Mouse (Mus musculus) gonadal fat pad, adult 2 months (tissue): ENCODE data around the gene Ltbp2. TPM values are rescaled to one million over a fixed set of nuclear protein-coding genes. Genes with fewer than 3 reads are reported as not detected.

ENCODE experiments used
- DNase-seq: peaks from one replicate; pipeline ENCODE4 v3.0.0-alpha.2; 2012; ENCODE audit warnings: low read depth
- polyA plus RNA-seq: library from polyadenylated mRNA; depleted of rRNA; stranded (reverse); fragments of >200 nt; gene quantifications from 2 replicates; pipeline ENCODE4 v1.2.3, GENCODE M21; 2012; rRNA removed

The Ltbp2 gene
- 35.6 and 37.9 TPM in 2 replicates for polyA plus RNA-seq

DNA sequence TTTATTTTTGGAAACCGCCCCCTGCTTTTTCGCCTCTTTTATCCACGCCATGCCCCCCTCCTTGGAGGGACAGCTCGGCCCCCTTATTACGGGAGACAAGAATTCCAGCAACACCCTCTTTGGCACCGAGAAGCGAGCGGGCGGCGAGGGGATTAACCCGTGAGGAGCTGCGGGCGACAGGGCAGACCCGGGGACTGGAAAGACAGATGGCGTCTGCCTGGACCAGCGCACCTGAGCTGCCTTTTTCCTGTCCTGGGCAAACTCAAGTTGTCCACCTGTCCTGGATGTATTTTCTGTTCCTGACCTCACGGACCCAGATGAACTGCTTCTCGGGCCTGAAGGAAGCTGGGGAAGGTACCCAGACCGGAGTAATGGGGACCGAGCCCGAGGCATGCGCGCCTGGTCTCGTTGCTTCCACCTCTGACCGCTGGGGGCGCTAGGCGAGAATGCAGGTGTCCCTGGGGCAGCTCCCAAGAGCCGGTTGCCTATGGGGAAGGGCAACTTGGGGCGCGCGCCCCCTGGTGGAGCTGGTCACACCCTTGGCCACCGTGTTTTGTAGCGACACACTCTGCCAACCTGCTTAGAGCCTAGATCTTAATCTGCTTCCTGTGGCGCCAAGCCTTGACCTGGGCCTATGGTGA lies at the start of gene Ltbp2:
Ltbp2 (minus strand) TSS at position 52 of the 641 bp plus-strand sequence.
- DNase-seq = no peak

DNA sequence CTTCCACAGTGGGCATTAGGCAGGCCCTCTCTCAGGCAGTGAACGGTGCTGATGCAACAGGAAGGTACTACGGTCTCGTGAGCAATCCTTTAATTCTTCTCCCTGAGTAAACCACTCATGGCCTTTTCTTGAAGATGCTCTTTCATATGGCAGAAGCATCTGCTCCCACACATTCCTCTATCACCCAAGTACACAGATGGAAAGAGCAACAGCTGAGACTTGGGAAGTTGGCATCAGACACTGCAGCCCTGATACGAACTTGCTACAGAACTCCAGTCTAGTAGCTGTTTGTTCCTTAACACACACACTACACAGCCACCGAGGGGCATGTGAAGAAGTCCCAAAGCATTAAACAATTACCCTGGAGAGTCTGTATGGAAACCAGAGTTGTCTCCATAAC lies 48.0 kb upstream of the Ltbp2 start:
- DNase-seq = no peak

DNA sequence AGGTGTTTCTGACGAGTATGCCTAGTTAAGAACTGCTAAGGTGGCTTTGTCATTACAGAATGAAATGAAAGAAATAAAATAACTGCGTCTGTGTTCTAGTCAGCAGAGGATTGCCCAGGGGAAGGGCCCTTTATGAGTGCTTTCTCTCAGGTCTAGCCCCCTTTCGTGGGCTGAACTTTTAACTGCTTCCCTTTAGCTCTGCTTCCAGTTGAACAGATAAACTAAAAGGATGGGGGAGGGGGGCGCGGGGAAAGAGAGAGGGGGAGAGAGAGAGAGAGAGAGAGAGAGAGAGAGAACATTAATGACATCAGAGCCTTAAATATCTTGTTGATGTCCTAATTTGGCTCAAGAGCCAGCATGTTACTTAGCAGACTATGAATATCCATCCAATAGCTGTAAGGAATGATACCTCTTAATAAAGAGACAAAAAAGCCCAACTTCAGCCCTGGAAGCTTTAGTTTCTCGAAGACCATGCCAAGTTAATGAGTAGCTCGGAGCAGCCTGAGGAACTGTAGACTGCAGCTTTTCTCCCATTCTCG lies 45.6 kb upstream of the Ltbp2 start:
- DNase-seq = no peak

DNA sequence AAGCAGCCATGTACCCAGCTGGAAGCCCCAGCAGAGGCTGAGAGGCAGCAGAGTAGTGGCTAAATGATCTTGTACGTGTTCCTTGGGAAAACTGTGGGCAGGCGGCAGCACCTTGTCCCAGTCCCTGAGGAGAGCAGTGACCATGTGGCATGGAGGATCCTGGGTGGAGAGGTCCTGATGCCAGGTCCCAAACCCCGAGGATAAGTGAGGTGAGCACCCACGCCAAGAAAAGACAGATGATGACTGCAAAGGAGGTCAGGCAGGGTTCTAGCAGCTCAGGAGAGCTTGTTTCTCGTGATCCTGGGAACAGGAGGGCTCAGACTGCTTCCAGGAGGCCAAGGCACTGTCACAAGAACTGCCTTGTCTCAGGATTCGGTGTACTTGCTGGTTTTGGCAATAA lies 42.5 kb upstream of the Ltbp2 start:
- peak; percentile 47 for DNase-seq

DNA sequence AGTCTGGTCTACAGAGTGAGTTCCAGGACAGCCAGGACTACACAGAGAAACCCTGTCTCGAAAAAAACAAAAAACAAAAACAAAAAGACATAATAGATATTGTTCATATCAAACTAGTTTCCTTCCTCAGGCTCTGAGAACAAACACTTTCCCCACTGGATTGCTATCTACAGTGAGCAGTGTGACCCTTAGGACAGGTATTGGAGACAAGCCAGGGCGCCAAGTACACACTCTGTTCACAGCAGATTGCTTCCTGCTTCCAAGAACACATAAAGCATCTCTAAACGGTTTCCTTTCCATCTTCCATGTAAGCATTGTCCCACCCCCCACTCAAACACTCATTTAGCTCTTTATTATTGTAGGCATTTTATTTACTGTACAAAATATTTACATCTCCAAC lies 41.5 kb upstream of the Ltbp2 start:
- DNase-seq = no peak

DNA sequence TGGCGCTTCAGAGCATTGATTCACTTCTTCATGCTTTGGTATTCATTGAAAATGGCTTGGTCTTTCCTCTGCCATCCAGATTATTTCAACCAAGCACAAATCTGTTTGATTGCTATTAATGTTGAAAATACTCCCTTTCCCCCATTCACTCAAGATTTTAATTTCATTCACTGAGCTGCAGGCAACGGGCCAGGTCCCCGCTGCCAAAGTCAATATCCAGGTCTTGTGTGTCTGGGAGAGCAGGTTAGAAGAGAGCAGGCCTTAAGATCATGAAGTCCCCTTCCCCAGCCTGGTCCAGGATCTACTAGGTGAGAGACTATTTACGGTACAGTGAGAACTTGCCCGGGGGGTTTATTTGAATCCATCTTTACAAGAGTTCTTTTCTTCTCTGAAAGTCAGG lies 38.6 kb upstream of the Ltbp2 start:
- DNase-seq = no peak

DNA sequence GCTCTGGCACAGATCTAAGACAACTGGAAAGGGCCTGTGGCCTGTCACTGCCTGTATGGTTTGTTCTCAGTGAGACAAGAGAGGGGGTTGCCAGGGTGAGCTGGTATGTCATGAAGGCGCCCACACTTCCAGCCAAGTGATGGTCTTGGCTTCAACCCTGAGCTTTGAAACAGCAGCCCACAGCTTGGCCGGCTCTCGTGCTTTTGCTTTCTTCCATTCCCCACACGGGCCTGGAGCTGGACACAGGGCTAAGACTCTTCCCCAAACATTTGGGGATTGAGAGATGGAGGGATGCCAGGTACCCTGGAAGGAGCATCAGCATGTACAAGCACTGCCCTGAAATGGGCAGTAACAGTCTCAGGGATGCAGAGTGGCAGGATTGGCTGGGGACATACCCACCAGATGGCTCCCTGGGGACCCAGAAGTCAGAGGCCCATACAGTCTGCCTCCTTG lies 36.3 kb upstream of the Ltbp2 start:
- no peak for DNase-seq

DNA sequence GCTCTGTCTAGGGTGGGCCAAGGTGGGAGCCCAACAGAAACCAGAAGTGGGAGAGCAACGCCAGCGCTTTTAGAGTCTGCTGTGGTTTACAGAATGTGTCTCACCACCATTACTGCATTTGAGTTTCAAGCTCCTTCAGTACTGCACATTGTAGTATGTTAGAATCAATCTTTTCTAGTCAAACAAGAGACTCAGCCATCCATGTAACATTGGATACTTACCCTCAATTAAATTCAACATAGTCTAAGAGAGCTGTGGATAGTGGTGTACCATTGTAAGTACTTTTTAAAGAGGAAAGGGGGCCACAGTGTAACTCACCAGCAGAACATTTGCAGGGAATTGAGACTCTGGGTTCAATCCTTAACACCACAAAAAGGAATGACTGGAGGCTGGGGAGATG lies 35.3 kb upstream of the Ltbp2 start:
- DNase-seq = no peak

DNA sequence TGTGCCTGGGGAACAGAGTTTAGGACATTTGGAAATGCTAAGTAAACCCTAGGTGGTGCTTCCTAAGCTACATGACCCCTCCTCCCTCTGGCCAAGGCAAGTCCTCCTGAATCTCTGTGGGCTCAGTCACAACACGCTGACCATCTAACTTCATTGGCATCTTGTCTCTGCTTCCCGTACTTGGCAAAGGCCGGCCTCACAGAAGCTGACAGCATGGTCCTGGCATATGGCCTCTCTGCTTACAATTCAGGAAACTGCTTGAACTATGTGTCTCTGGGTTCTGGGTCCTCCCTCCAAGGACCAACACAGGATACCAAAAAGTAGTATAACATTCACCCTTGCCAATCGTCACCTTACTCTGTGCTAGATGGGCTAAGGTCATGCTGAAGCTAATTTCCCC lies 33.7 kb upstream of the Ltbp2 start:
- no peak for DNase-seq

DNA sequence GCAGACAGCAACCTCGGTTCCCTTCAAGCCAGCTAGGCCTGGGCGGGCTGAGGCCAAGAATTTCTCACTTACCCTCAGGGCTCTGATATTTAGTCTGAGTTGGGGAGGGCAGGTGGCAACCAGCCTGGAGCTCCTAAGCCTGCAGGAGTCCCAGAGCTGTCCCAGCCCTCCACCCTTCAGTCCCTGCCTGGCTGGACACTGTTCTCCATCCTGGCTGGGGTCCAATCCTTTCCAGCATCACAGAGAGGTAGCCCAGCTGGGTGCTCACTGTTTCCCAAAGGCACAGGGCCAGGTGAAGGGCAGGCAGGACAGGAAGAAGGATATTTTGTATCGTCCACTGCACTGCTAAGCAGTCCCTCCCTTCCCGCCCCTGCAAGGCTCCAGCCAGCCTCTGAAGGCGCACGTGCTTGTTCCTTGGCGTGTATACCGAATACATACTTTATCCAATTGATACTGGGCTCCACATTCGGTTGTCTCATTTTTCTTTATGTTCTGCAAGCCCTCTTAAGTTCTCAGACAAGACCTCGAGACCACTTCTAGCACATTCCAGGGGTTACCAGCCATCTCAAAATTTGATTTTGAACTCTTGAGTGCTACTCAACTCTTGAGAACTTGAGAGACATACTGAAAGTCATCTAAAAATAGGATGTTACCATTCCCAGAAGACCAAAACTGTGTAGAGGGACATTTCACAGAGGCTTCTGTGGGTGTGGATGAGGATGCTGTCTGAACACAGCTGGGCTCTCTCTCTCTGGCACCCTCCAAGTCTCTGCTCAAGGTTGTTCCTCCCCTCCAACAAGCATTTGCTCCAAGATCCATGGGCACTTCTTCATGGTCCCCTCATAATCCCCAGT lies 31.5 kb upstream of the Ltbp2 start:
- no peak for DNase-seq

DNA sequence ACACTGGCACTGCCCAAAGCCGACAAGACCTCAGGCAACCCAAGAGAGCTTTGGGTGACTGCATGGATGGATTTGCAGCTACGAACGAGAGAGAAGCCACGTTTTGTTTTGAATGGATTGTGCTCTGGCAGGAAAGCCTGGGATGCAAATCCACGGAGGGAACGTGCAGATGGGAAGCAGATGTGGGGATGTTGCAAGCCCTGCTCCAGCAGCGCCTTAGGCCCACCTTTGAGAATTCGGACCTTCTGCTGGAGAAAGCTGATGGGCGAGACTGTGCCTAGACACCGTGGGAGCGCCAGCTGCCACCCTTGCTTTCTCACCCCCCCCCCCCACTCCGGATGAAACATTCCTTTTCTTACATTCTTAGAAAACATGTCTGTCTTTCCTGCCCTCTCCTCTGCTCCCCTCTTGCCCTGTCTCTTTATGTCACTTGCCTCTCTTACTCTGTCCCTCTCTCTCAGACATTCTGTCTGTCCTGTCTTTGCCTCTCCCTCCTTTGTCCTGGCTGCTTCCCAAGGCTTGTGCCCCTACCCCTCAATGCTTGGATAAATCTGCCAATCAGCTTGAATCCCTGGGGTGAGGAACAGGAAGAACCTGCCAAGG lies 30.8 kb upstream of the Ltbp2 start:
- DNase-seq = no peak

DNA sequence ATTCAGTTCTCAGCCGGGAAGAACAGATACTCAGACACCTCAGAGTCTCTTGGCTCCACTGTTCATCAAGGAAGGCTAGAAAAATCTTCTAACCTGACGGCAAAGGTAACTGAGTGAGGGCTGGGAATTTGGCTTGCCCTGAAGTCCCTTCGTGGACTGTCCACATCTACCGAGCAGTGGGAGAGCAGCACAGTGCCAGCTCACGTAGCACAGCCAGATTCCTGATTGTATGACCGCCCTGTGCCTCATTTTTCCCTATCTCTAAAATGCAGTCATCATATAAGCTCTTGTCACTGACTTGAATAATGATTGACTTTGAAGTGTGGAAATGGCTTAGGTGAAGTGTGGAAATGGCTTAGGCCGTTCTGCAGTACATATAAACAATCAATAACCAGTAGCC lies 28.1 kb upstream of the Ltbp2 start:
- DNase-seq = no peak

DNA sequence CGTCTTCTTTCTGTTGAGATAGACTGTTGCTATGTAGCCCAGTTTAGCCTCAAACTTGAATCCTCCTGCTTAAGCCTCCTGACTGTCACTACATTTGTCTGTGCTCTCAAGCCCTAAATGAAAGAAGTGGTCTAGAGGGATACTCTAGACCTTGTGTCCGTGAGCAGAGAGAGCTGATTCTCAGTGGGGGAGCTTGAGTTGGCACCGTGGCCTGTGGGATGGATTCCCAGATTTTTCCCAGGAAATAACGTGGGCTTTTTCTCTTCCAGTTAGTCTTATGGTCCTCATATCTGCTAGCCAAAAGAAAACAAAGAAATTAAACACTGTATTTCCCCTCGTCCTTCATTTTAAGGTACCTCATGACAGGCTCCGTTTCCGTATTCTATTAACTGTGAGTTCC lies 24.0 kb upstream of the Ltbp2 start:
- DNase-seq = no peak

DNA sequence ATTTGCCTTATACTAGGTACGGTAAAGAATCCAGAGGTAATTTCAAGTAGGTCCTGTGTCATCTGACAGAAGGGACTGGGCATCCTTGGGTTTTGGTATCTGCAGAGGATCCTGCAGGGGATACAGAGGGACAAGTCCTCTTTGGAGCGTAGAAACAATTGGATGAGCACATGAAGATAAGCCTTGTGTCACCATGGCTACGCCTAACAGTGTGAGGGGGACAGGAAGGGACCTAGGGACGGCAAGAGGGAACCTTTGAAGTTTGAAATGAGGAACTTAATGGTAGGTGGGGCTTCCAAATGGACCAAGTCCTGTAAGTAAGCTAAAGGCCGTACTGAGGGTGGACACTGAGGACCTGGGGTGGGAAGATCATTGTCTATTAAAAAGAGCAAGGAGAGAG lies 21.0 kb upstream of the Ltbp2 start:
- no peak for DNase-seq

DNA sequence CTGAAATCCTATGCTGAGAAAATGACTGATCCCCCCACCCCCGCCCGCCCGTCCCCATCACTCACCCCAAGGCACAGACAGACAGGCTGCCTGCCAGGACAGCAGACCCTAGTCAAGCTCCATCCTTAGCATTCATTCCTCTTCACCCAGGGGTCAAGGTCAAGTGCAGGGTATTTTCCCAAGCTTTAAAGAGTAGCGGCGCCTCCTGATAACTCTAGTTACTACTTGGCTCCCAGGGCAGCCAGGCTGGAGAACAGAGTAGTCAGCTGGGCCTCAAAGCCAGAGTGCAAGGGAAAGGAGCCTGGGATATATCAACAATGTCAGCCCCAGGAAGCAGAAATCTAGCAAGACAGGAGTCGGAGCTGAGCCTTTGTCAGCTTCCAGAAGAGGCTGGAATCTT lies 19.9 kb upstream of the Ltbp2 start:
- no peak for DNase-seq

DNA sequence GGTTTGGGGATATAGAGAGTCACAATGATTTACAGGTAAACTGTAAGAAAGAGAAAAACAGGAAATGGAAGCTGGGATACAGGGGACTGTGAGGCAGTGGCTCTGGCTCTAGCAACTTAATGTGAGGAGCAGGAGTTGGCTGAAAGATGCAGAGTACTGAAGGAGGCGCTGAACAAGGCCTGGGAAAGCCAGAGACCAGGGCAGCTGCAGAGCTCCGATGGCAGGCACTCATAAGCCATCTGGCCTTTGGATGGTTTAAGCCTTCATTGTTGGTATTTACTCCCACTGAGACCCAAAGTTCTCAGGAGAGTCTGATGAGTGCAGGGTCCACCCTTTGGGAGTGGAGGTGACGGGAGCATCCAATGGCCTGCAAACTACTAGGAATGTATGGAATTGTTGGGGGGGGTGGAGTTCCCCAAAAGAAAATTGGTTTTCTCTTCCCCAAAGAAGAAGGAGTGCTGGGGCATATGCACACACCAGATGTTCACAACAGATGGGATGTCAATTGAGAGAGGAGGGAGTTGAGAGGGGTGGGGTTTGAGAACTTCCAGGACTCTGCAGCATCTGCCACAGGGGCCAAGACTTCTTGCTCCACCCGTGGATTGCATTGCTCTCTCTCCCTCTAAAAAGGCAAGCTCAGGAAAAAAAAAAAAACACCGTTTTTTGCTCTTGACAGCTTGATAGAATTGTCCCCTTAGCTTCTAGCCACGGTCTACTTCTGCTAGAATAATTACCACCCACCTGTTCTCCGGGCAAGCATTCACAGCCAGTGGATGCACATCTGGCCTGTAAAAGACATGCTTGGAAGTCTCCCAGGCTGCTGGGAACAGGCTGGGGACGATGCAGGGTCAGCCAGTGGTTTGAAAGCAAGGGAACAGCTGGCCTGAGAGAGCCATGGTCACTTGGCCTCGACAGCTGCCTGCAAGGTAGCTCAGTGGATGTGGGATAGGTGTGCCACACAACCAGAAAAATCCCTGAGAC lies 17.6 kb upstream of the Ltbp2 start:
- DNase-seq = no peak

DNA sequence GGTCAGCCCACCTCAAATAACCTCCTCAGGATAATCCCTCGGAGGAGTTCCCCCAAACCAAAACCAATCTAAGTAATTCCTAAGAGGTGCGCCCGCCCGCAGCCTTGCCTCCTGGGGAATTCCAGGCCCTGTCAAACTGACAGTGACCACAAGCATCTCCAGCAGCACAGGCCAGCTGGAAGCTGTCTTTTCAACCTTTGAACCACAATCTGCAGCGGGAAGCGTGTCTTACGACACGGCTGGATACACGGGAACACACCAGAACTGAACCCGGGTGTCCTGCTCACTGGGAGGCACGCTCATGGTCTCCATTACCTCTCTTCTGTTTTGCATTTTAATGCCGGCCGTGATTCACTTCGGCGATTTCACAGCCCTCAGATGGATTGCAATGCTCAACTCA lies 14.0 kb upstream of the Ltbp2 start:
- DNase-seq = no peak

DNA sequence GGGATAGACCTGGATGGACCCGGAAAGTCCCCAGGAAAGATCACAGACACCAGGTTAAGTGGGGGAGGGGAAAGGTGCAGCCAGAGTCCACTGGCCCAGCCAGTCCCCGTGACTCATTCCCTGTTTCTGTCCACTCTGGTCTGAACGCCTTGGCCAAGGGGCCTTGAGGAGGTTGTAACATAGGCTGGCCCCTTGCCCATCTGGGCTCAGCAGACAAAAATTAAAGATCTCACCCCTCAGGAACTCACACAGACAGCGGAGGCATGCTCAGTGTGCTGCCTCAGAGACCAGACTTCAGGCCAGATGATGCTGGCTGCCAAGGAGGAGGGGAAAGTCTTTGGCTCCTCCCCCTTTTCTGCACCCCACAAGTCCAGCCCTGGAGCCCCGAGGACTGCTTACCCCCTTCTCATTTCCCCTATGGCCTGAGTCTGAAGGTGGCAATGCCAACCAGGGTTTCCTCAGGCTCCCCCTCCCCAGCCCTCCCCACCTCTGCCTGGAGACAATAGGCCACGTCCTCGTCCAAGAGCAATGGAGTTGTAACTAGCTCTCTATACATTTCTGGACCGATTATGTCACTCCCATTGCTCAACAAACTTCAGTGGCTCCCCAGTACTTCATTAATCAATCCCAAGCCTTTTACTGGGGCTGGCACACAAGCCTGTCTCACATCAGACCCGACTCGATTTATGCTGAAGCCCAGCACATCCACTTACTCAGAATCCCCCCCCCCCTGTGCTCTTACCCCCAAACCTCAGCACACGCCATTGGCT lies 9.0 kb upstream of the Ltbp2 start:
- DNase-seq = no peak

DNA sequence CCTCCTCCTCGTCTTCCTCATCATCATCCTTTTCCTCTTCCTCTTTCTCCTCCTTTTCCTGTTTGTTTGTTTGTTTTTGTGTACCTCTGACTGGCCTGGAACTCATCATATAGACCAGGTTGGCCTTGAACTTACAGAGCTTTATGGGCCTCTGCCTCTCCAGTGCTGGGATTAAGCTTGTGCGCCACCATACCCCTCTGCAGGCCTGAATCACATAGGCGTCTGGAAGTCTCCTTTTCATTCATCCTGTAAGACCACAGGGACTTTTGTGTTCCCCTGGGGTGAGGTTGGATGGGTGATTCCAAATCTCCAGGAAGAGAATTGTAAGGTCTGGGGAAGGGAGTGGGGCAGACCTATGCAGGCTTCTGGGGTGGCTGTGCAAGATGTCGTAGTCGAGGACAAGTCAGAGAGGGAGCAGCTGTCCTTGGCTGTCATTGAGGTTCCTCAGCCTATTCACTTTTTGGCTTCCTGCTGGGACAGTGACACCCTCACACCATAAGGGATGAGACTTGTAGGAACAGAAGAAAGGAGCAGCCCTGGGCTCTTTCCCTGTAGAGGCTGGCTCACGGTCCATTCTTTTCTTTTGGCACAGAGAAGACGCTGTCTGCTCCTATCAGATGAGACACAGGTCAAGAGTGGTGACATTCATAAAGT lies 8.2 kb upstream of the Ltbp2 start:
- DNase-seq = no peak

DNA sequence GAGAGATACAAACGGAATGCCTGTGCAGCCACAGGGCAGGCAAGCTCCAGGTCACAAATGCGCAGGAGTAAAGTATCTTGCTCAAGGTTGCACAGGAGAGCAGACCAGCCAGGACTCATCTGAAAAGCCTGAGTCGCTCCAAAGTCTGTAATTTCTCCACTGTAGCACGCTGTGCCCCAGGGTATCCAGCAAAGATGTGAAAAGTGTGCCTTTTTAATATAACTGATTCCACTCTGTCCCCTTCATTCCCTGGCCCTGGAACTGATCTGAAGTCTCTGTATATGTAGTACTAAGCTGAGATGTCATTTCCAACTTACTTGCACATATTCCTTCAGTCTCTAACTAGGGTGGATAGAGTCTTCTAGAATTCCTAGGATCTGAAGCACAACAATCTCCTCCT lies 6.5 kb upstream of the Ltbp2 start:
- DNase-seq = no peak
